Comparison of ENCODE assay signal across 9 mouse cellular contexts in genomic region chrX:19687499-19687898, GRCm38 (mm10).
"Had no signal": no experiment of that assay in that cellular context is flagged by ENCODE, and none has a peak within 500 bp of the region (broad histone marks: within the 10 kb centered on the region; RNA-seq: fewer than 3 reads in every experiment).

No protein-coding gene starts in this region.

- DNase-seq: gastrocnemius, postnatal 14 days; gastrocnemius, postnatal 36 days; heart, adult 11 months; heart, adult 2 months; heart, postnatal 14 days; heart, postnatal 36 days; kidney, adult 18-20 months; kidney, postnatal 10 days; left cerebral cortex, postnatal 4 days had no signal
